In the genomic region with DNA sequence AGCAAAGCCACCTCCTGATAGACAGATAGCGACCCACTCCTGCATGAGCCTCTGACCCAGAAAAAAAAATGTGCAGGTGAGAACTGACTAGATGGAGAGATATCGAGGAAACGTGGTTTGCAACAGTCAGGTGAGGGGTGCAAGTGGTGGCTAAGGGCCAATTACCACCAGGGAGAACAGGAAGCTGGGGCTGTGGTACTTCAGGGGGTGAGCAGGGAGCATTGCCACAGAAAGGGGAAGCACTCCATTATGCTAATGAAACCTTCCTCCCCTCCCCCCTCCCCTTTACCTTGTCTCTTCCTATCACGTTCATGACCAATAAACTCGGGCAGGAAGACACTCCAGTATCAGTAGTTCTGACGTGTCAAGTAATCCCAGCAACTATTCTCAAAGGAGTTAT, we compare ENCODE assay signal across 19 mouse cellular contexts. TPM values are rescaled to one million over a fixed set of nuclear protein-coding genes. Genes with fewer than 3 reads are reported as not detected.
DNase-seq lines count a peak whose midpoint lies in the region; ATAC-seq lines count a peak whose summit lies in the region.
"Had no signal": no experiment of that assay in that cellular context is flagged by ENCODE, and none has a peak within 500 bp of the region (broad histone marks: within the 10 kb centered on the region; RNA-seq: fewer than 3 reads in every experiment).

No protein-coding gene starts in this region.

- H3K4me2 ChIP-seq in forebrain, embryonic 13.5 days = no peak overlapping the region
- H3K4me2 ChIP-seq: embryonic facial prominence, embryonic 15.5 days; limb, embryonic 12.5 days; neural tube, embryonic 13.5 days had no signal

- 70% methylated on average over 6 of the region's 6 CpGs for WGBS in forebrain, embryonic 13.5 days

- no peaks in the 10 kb centered on the region for H3K27me3 ChIP-seq in forebrain, embryonic 13.5 days
- H3K27me3 ChIP-seq: embryonic facial prominence, embryonic 15.5 days; limb, embryonic 12.5 days; neural tube, embryonic 13.5 days; Patski had no signal

- no peak overlapping the region for H3K27ac ChIP-seq in forebrain, embryonic 13.5 days
- H3K27ac ChIP-seq: embryonic facial prominence, embryonic 15.5 days; kidney, postnatal 0 days; layer of hippocampus, adult 2 months; limb, embryonic 12.5 days; liver, embryonic 14.5 days; neural tube, embryonic 13.5 days had no signal

- peak; percentile 59 for ATAC-seq in activated CD4-positive, CD25-positive, alpha-beta regulatory T cell, adult 4 months
- ATAC-seq in megakaryocyte progenitor cell, adult 5-6 weeks (replicated peaks; ENCODE audit: poor library complexity) = peak; percentile 98
- ATAC-seq in forebrain, embryonic 13.5 days = no peak
- ATAC-seq: intestine, embryonic 16.5 days; lung, postnatal 0 days; Patski had no signal

- no peaks in the 10 kb centered on the region for H3K9me3 ChIP-seq in forebrain, embryonic 13.5 days (replicated peaks)
- H3K9me3 ChIP-seq: embryonic facial prominence, embryonic 15.5 days; limb, embryonic 12.5 days; neural tube, embryonic 13.5 days had no signal

- no peak overlapping the region for H3K4me3 ChIP-seq in forebrain, embryonic 13.5 days
- H3K4me3 ChIP-seq: embryonic facial prominence, embryonic 15.5 days; layer of hippocampus, adult 2 months; limb, embryonic 12.5 days; neural tube, embryonic 13.5 days had no signal

- H3K4me1 ChIP-seq in forebrain, embryonic 13.5 days = no peaks in the 10 kb centered on the region
- H3K4me1 ChIP-seq: embryonic facial prominence, embryonic 15.5 days; limb, embryonic 12.5 days; neural tube, embryonic 13.5 days had no signal

- no peak overlapping the region for H3K9ac ChIP-seq in forebrain, embryonic 13.5 days
- H3K9ac ChIP-seq: embryonic facial prominence, embryonic 15.5 days; limb, embryonic 12.5 days; liver, embryonic 14.5 days; neural tube, embryonic 13.5 days had no signal

- DNase-seq in thymus, postnatal 4 days = peak; percentile 25
- no peak for DNase-seq in thymus, adult 18-20 months
- no peak for DNase-seq in left cerebral cortex, adult 18-20 months (ENCODE audit: low spot score in 2 of 2)
- DNase-seq in left cerebral cortex, adult 11 months (ENCODE audit: low spot score) = no peak
- DNase-seq: cerebellum, adult 9-10 months; gastrocnemius, postnatal 14 days; right cerebral cortex, postnatal 14 days had no signal

- no peaks in the 10 kb centered on the region for H3K36me3 ChIP-seq in forebrain, embryonic 13.5 days (ENCODE audit: poor library complexity, severe bottlenecking)
- H3K36me3 ChIP-seq: embryonic facial prominence, embryonic 15.5 days; limb, embryonic 12.5 days; neural tube, embryonic 13.5 days had no signal

RNA-seq across cellular contexts. Expression of a gene that starts 30.0 kb away (rescaled TPM):
- polyA plus RNA-seq in activated CD4-positive, CD25-positive, alpha-beta regulatory T cell, adult 4 months (2017; shearing (Covaris generic)) = under 1 TPM; 0.05 to 0.17 TPM
- total RNA-seq in megakaryocyte progenitor cell, adult 5-6 weeks (2015) = 0.02 TPM in 1 of 2 replicates, not detected in the other
- total RNA-seq in megakaryocyte progenitor cell, adult 5-6 weeks (2017) = 0.12 TPM in 1 of 2 replicates, not detected in the other
- 1.3 and 1.9 TPM in 2 replicates for polyA plus RNA-seq in forebrain, embryonic 13.5 days (2015; fragmentation: Nextera tagmentation; extraction: Ambion mirVana)
- 10 to 100 TPM; 38.0 to 39.1 TPM for total RNA-seq in left cerebral cortex, adult 18-20 months (2021)

Comparison
In these comparisons a context has a peak if more than half of its experiments do, and no peak if none do; other contexts are left out.
1. RNA of a gene that starts 30.0 kb away (total RNA-seq): 38.0 to 39.1 TPM in left cerebral cortex, adult 18-20 months; 0.02 to 0.12 TPM in megakaryocyte progenitor cell, adult 5-6 weeks; every median in the first group is over 10 times any median in the second.